Mouse (Mus musculus): ENCODE measurements at regions not wholly inside any gene's neighbourhood (a gene's known extent, or its start where the extent isn't known, plus 50 kb on each side); places are given as distances from the start of the nearest gene placed in this dataset.

- TF ChIP-seq CTCF (IDR thresholded peaks at IDR 0.05; ENCODE audit: insufficient read depth, low read depth, low read length) (no peak), POLR2A (IDR thresholded peaks at IDR 0.05; ENCODE audit: insufficient read depth, low read depth, low read length) (no peak)
Observed at GRCm38 (mm10) chr12:13083337-13084054, 141.8 kb upstream of the Mycn start.
